8 mouse cellular contexts compared by ENCODE assay signal in genomic region chr15:88890751-88891675, GRCm38 (mm10). TPM values are rescaled to one million over a fixed set of nuclear protein-coding genes. Genes with fewer than 3 reads are reported as not detected.
DNase-seq lines count a peak whose midpoint lies in the region; ATAC-seq lines count a peak whose summit lies in the region.

No protein-coding gene starts in this region.

- H3K27me3 ChIP-seq in erythroblast, embryonic 14.5 days (ENCODE audit: control insufficient read depth), result peaks cover 9% of the 10 kb centered on the region
- peaks cover 2% of the 10 kb centered on the region; the same call in 1 of the 2 replicates for H3K27me3 ChIP-seq in heart, embryonic 15.5 days
- peaks cover 20% of the 10 kb centered on the region for H3K27me3 ChIP-seq in liver, embryonic 13.5 days
- H3K27me3 ChIP-seq in stomach, embryonic 16.5 days (ENCODE audit: control insufficient read depth, insufficient read depth, low read length), result no peaks in the 10 kb centered on the region

- DNase-seq in kidney, postnatal 10 days, result peak; percentile 88
- DNase-seq in liver, embryonic 13.5 days, result peak; percentile 79
- DNase-seq in natural killer cell, adult 2 months (ENCODE audit: low spot score in 2 of 2), result peak; percentile 81 to 92

- H3K9me3 ChIP-seq in erythroblast, embryonic 14.5 days (ENCODE audit: control insufficient read depth, low read length), result no peaks in the 10 kb centered on the region
- no peaks in the 10 kb centered on the region for H3K9me3 ChIP-seq in heart, embryonic 15.5 days (replicated peaks)
- H3K9me3 ChIP-seq in liver, embryonic 13.5 days (replicated peaks), result no peaks in the 10 kb centered on the region
- H3K9me3 ChIP-seq in stomach, embryonic 16.5 days (replicated peaks; ENCODE audit: control insufficient read depth, low read length), result no peaks in the 10 kb centered on the region

- H3K9ac ChIP-seq in heart, embryonic 15.5 days, result peak overlapping the region; percentile 61
- H3K9ac ChIP-seq in liver, embryonic 13.5 days, result peak overlapping the region; percentile 54
- peak overlapping the region; percentile 74 for H3K9ac ChIP-seq in stomach, embryonic 16.5 days (ENCODE audit: low read length)

- peak overlapping the region; percentile 46 for H3K4me3 ChIP-seq in brown adipose tissue, adult 24 weeks (ENCODE audit: insufficient read depth, low read depth, low read length)
- peak overlapping the region; percentile 58 for H3K4me3 ChIP-seq in erythroblast, embryonic 14.5 days (replicated peaks)
- peak overlapping the region; percentile 60 for H3K4me3 ChIP-seq in heart, embryonic 15.5 days
- peak overlapping the region; percentile 55 for H3K4me3 ChIP-seq in liver, embryonic 13.5 days (replicated peaks)
- peak overlapping the region; percentile 54 for H3K4me3 ChIP-seq in stomach, embryonic 16.5 days (replicated peaks; ENCODE audit: low read length)

- peak; percentile 80 for ATAC-seq in CD4-positive, CD25-positive, alpha-beta regulatory T cell, adult 4 months
- ATAC-seq in heart, embryonic 15.5 days (replicated peaks; ENCODE audit: insufficient number of reproducible peaks, insufficient read depth, low FRiP score, low read depth), result peak; percentile 87
- peak; percentile 88 for ATAC-seq in liver, embryonic 13.5 days (ENCODE audit: low read depth)
- ATAC-seq in stomach, embryonic 16.5 days (ENCODE audit: insufficient read depth, low FRiP score), result peak; percentile 92

- H3K4me1 ChIP-seq in brown adipose tissue, adult 24 weeks (ENCODE audit: control insufficient read depth, insufficient read depth, insufficient read length, low read length), result peaks cover 5% of the 10 kb centered on the region; the same call in 1 of the 2 replicates
- H3K4me1 ChIP-seq in erythroblast, embryonic 14.5 days (ENCODE audit: control insufficient read depth), result peaks cover 13% of the 10 kb centered on the region
- H3K4me1 ChIP-seq in heart, embryonic 15.5 days (replicated peaks), result peaks cover 11% of the 10 kb centered on the region
- peaks cover 23% of the 10 kb centered on the region for H3K4me1 ChIP-seq in liver, embryonic 13.5 days (replicated peaks)
- H3K4me1 ChIP-seq in stomach, embryonic 16.5 days (ENCODE audit: control insufficient read depth, insufficient read depth, low read length), result no peaks in the 10 kb centered on the region; the same call in 1 of the 2 replicates

- H3K36me3 ChIP-seq in erythroblast, embryonic 14.5 days (ENCODE audit: control insufficient read depth), result no peaks in the 10 kb centered on the region
- H3K36me3 ChIP-seq in heart, embryonic 15.5 days, result no peaks in the 10 kb centered on the region
- no peaks in the 10 kb centered on the region for H3K36me3 ChIP-seq in liver, embryonic 13.5 days
- H3K36me3 ChIP-seq in stomach, embryonic 16.5 days (ENCODE audit: control insufficient read depth, insufficient read depth, low read length), result no peaks in the 10 kb centered on the region

- 2% methylated on average over 40 of the region's 41 CpGs for WGBS in heart, embryonic 15.5 days
- 1% methylated on average over 41 of the region's 41 CpGs for WGBS in liver, embryonic 13.5 days (ENCODE audit: insufficient replicate concordance)
- WGBS in stomach, embryonic 16.5 days, result 1% methylated on average over 41 of the region's 41 CpGs

- peak overlapping the region; percentile 98 for H3K4me2 ChIP-seq in heart, embryonic 15.5 days
- peak overlapping the region; percentile 82 for H3K4me2 ChIP-seq in liver, embryonic 13.5 days
- peak overlapping the region; percentile 91 for H3K4me2 ChIP-seq in stomach, embryonic 16.5 days (ENCODE audit: low read depth, low read length)

- H3K27ac ChIP-seq in brown adipose tissue, adult 24 weeks (replicated peaks; ENCODE audit: low read depth, low read length), result peak overlapping the region; percentile 59
- no peak overlapping the region for H3K27ac ChIP-seq in heart, embryonic 15.5 days
- H3K27ac ChIP-seq in liver, embryonic 13.5 days, result no peak overlapping the region
- H3K27ac ChIP-seq in stomach, embryonic 16.5 days (ENCODE audit: low read length), result no peak overlapping the region

RNA-seq across cellular contexts. Expression of gene Pim3, which starts 29.0 kb away (rescaled TPM):
- 1 to 10 TPM; 1.5 to 4.3 TPM for polyA plus RNA-seq in CD4-positive, CD25-positive, alpha-beta regulatory T cell, adult 4 months (2017; shearing (Covaris generic))
- polyA plus RNA-seq in brown adipose tissue, adult 24 weeks (2012; ENCODE audit: insufficient read depth, insufficient read length, missing spikeins), result 29.2 and 73.9 TPM in 2 replicates
- polyA plus RNA-seq in erythroblast, embryonic 14.5 days (2012), result 0.49 and 0.64 TPM in 2 replicates
- polyA plus RNA-seq in heart, embryonic 15.5 days (2015; fragmentation: Nextera tagmentation; extraction: Ambion mirVana), result 61.4 and 71.9 TPM in 2 replicates
- polyA plus RNA-seq in liver, embryonic 13.5 days (2015; fragmentation: Nextera tagmentation; extraction: Ambion mirVana), result 13.8 and 15.1 TPM in 2 replicates
- 58.3 and 59.0 TPM in 2 replicates for polyA plus RNA-seq in stomach, embryonic 16.5 days (2015; fragmentation: Nextera tagmentation; extraction: Ambion mirVana)
